Mouse (Mus musculus) 416B (cell line): ENCODE results near the gene Gm45140.

Experiments
- DNase-seq: peaks from one replicate; pipeline ENCODE4 v3.0.0; 2011; ENCODE audit warnings: low read depth

Gm45140 gene

DNA sequence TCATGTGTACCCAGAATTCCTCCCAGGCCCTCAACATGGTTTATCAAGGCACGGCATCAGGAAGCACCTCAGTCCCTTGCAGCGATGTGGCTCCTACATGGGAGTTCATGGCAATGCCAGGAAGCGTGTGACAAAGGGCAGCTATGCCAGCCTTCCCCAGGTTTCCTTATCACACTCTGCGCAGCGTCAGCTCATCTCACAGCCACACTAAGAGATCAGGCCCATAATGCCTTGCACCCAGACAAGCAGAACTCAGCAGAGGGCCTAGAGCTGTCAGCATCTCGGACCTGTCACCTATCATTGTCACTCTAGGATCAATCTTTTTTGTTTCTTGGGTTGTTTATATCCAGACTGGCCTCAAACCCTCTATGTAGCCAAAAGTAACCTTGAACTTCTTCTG is 36.0 kb downstream of the Gm45140 start:
- no peak for DNase-seq

DNA sequence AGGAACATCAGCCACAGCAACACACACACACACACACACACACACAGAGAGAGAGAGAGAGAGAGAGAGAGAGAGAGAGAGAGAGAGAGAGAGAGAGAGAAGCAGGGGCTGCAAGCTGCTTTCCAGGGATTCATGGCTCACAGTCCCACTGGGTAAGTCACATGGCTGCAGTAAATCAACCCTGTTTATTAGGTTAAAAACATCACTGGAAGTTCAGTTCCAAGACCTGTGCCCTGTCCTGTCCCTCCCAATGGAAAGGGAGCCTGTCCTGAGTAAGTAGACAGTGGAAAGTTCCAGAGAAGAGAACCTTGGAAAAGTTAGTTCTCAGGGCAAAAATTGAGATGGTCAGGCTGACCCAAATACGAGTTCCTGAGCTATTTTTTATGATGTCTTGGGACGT is 38.3 kb downstream of the Gm45140 start:
- DNase-seq = no peak

DNA sequence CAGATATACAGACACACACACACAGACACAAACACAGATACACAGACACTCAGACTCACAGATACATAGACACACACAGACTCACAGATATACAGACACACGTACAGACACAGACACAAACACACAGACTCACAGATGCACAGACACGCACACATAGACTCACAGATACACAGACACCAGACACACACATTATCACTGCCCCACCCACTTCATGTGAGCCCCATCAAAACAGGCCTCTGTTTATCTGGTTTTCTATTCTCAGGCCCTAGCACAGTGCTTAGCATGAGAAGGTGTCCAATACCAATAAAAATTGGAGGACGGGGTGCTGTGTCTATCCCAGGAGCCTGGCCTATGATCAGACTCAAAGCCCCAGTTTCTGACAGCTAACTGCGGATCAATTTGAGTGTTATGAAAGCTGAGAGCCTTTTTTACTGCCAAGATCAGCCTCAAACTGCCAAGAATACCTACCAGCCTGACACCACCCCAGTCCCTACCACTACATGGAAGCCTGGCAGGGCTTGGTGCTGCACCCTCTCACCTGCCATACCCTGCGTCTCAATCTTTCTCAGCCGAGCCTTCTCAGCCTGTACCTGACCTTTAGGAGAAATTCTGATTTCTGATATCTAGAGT is 39.2 kb downstream of the Gm45140 start:
- DNase-seq = no peak

DNA sequence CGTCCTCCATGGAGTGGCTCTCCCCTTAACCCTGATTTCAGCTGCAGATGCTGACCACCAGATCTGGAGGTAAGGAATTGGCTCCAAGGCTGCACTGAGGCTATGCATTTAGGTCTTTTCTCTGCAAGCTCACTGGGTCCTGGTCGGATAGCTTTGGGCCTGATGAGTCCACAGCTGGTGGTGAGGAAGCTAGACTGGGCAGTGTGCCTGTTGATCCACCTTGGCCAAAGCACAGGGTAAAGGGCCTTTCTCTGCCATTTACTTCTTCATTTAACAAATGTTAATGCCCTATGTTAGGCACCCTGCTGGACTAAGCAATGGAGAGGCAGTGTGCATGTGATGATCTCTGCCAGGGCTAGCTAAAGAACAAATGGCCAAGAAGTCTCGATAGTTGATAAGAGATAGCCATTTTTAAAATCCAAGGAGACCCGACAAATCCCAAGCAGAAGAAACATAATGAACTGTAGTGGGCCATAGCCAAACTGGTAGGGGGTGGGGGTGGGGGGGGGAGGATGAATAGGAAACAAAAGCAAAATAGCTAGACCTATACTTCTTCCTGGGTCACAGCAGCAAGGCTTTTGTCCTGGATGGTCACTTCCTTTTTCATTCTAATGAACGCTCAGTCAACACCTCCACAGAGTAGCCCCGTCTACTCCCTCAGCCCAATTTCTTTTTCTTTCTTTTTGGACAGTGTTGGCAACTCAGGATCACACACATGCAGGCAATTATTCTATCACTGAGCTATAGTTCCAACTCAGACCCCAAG is 40.0 kb downstream of the Gm45140 start:
- DNase-seq = no peak

DNA sequence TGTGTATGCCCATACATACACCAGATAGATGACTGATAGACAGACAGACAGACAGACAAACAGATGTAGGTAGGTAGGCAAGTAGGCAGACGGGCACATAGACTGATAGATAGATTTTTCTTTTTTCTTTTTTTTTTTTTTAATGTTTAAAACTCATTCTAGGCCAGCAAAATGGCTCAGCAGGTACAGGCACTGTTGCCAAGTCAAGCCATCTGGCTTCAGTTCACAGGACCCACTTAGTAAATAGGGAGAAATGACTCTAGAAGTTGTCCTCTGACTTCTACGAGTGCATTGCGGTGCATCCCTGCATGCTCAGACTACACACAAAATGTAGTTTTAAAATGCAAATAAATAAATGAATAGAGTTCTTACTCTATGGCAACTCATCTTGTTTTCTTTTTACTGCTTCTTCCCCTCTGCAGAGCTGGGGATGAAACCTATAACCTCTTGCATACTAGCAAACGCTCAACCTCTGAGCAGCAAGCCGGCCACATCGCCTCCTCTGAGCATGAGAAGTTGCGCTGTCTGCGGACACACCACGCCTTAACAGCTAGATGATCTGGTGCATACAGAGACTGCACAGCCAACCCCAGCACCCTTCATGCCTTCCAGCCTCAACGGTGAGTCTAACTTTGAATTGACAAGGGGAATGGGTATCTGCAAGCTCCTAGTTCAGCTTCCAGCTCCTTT is 41.6 kb downstream of the Gm45140 start:
- DNase-seq = no peak

DNA sequence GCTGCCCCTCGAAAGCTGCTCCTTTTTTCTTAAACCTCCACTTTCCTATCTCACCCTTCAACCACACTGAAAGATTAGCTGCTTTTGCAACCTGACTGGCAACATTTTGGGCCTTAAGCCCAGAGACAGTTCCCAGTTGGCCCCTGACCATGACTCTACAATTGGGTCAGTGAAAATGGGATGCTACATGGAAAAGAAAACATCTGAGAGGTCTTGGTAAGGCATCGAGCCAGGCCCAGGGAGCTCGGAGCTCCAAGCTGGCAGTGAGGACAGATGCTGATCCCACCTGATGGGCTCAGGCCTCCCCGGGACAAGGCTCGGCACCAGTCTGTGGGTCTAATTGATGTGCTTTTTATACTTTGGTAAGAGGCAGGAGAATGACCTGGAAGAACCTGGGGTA is 43.8 kb downstream of the Gm45140 start:
- no peak for DNase-seq

DNA sequence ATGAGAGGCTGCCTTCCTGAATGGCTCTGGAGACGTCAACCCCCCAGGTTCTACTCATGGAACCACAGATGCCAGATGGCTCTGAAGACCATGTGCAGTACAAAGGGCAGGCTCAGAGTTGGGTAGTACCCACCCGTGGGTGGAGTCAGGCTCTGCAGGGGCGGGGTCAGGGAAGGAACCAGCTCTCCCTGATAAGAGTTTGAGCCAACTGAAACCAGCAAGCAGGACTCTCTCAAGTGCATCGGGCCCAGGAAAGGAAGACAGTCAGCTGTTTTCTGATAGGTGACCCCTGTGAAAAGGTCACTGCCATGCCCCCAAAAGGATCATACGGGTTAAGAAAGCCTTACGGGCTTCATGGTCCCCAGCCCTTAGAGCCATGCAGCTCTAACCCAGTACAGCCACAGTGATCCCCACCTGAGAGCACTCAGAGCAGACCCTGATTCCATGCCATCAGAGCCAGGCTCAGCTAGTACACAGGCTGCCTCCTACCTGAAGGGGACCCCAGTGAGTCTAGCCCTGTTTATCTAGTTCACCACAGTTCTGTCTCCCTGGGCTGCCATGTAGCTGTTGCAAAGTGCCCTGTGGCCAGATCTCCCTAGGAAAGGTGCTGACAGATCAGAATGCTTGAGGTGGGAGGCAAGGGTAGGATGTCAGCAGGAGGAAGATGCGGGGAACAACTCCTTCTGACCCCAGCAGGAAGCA is 44.7 kb downstream of the Gm45140 start:
- peak; percentile 81 for DNase-seq

DNA sequence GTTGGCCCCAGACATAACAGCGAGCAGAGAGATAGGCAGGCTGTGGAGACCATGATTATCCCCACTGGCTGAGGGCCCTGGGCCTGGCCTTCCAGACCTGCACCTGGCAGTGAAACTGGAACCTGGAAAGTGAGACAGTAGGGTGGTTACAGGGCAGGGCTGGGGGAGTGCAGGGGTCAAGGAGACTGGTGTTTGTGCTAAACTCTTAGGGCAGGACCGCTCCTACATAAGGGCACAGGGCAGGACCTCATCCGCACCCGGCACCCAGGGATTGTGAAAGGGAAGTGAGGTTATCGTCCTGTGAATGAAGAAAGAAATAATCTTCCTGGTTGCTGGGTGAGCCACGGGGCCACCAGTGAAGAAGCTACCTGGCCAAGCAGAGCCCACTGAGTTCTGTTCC is 45.8 kb downstream of the Gm45140 start:
- no peak for DNase-seq

DNA sequence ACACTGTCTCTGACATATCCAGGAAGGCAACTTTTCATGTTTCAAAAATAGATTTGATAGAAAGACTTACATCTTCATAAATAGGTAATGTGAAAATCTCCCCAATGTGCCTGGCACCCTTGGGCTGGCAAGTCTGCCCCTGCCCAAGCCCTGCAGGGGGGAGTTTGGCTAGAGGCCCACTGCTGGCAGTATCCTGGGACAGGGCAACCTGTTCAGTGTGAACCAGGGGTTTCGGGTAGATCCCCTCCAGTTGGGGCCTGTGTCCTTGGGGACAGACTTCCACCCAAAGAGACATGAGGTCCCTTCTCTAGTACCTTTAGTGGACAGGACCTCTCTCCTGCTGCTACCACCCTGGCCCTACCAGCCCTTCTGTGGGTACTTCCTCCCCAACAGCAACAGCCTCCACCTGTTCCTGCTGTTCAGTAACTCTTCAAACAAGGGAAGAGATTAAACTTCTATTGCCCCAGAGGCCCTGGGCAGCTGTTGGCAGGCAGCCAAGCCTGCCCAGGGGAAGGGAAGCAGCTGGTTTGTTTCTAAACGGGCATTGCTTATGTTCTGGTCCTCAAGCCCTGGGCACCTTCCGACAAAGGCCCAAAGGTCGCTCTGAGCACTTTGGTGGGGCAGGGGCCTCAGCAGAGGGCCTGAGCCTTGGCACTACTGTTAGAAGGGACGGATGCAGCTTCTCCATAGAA is 46.6 kb downstream of the Gm45140 start:
- peak; percentile 94 for DNase-seq

DNA sequence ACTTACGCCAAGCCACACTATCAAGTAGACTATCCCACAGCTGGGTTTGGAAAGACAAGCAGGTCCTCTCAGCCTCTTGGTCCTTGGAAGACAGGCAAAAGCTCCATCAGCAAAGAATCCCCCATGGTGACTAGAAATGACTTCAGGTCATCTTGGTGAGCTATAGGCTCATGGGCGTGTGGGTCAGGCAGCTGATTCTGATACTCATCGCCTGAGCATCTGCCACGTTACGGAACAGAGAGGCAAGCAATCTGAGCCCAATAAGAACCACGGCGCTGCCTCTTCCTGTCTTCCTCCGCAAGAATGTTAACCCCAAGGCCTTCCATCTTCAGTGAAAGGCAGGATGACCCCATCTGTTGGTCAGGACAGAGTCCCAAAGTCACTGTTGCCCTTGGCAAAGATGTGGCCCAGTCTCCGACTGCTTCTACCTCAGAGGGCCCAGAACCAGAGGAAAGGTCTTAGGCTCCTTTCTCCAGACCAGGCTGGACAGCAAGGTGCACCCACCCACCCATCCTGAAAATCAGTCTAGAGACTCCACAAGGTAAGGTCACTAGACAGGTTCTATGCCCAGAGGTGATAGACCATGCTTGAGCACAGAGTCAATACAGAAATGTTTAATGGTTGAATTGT is 47.2 kb downstream of the Gm45140 start:
- no peak for DNase-seq

DNA sequence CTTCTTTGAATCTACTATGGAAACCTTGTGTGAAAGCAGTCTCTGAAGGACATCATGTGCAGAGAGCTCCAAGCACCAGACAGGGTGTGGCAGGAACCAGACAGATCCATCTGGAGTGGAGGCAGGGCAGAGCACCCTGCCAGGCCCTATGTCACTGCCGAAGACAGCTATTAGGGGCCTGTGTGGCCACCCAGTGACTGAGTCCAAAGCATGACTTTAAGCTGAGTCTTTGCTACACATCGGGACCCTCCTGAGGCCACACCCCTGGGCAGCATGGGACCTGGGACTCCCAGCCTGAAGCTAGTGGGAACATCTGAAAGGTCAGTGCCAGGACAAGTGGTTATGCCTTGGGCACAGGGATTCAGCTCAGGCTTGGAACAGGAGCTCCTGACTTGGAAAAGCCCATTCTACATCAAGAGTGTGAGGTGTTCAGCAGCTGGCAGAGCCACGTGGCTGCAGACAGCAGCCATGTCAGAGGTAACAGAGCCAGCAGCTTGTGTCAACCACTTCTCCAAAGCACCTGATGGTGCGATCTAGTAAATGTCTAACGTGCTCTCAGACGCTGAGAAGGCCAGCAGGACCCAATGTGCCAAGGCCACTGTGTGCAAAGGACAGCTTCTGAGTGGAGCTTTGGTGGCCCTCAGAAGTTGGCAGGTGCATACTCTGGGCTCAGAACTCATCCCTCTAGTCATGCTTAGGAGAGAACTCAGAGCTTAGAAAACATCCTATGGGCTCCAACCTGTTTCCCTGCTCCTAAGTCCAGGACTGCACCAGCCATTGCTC is 48.3 kb downstream of the Gm45140 start:
- no peak for DNase-seq

DNA sequence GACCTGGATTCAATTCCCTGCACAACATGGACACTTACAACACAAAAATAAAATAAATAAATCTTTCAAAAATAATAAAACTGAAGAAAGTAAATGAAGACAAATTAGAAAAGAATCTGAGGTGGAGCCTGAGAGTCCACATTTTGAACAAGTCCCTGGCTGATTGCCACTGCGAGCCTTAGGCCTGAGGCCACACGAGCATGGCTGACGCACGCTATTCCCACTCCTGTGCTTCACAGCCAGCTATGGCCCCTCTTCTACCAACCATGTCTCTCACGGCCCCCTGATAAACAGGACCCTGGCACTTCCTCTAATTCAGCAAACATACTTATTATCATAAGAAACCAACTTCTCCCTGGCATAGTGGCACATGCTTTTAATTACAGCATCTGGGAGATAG is 49.0 kb downstream of the Gm45140 start:
- no peak for DNase-seq

DNA sequence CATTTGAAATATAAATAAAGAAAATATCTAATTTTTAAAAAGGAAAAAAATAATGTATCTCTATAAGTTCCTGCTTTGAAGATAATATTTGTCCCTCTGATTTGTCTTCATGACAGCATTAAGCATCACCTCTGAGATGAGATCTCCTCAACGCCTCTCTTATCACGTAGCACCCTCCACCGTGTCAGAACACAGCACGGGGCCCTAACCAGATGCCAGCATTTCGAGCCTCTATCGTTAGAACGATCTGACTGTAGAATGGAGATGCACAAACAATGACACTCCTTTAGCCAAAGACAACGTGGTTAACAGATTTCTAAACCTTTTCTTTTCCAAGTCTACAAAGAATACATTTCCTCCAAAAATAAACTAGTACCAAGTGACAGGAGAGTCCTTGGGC is 51.6 kb downstream of the Gm45140 start:
- DNase-seq = no peak

DNA sequence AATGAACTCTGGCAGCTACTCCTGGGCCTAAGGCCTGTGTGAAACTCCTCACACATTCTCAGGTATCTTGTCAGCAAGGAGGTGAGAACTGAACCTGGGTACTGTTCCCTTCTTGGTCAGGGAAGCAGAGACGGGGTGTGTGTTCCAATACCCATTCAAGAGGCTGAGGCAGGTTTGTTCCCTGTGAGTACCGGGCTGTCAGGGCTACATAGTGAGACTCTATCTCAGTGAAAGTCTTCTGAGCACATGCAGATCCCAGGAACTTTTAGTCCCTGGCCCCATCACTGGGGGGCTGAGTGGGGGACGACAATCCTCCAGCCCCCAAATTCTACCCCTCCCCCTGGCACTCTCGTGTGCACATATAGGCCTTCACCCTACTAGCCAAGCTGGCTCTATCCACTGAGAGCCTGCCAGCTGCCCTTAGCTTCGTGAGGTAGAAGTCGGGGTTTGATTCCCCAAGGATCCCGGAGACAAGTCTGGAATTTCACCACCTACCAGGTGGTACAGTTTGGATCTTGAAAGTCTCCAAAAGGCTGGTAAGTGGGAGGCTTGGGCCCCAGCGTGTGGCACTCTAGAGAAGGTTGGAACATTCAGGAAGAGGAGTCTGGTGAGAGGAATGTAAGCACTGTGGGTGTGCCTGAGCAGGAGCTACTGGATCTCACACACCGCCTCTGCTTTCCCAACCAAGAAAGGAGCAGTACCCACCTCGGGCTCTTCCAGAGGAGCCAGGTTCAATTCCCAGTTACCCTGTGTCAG is 54.9 kb downstream of the Gm45140 start:
- no peak for DNase-seq

DNA sequence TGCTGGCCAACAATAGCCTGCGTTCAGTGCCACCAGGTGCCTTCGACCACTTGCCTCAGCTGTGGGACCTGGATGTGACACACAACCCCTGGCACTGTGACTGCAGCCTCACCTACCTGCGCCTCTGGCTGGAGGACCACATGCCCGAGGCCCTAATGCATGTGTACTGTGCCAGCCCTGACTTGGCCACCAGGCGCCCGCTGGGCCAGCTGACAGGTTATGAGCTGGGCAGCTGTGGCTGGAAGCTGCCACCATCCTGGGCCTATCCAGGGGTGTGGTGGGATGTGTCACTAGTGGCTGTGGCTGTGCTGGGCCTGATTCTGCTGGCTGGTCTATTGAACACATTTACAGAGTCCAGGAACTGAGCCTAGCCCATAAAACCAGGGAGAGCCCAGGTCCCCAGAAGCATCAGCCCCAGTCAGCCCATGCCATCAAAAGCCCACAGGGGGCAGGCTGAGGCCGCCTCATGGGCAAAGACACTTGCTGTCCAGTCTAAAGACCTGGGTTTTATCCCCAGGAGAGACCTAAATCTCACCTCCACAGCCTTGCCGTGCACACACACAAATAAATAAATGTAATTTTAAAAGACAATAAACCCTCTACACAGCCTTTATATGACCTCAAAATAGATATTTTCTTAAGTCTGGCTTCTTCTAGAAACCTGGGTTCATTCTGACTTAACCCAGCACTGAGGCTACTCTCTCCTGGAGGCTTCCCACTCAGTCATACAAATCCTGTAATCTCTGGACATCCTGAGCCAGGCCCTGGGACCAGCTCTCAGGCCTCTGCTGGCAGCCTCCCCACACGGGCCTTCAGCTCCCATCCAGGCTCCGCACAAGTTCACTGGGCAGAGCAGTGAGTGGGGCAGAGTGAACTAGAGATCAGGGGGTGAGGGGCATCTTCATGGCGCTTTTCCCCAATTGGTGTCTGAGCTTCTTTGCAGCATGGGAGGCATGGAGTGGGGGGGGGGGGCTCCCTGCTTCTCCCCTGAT is 56.1 kb downstream of the Gm45140 start:
- peak; percentile 46 for DNase-seq

DNA sequence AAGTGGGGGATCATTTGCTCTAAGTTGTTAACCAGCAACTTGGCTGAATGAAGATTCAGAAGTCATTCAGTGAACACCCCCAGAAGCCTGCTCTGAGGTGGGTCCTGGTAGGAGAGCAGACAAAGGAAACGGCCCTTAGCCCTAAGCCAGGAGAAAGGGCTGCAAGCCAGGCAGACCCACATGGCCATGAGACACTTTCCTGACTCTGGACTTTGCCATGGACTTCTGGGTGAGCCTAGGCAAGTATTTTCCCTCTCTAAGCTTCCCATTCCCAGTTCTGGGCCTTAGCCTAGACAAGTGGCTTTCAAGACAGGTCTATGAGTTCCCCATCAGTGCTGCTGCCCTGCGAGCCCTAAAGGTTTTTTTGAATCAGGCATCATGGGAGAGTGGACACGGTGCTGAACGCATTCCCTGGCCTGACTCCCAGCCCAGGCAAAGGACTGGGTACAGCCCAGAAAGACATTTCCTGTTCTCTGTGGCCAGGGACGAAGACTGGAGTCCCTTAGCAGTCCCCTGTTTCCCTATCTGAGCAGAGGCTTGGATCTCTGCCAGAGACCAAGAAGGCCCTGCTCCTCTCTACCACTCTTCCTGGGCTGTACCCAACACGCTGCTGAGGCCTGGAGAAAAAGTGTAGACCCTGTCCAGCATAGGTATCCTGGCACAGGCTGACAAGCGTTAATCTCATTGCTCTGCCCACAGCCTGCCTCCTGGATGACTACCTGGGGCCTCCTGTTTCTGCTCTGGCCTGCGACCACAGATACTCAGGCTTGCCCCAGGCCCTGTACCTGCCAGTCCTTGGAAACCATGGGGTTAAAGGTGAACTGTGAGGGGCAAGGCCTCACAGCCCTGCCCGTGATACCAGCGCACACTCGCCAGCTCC is 57.1 kb downstream of the Gm45140 start:
- DNase-seq = peak; percentile 88

DNA sequence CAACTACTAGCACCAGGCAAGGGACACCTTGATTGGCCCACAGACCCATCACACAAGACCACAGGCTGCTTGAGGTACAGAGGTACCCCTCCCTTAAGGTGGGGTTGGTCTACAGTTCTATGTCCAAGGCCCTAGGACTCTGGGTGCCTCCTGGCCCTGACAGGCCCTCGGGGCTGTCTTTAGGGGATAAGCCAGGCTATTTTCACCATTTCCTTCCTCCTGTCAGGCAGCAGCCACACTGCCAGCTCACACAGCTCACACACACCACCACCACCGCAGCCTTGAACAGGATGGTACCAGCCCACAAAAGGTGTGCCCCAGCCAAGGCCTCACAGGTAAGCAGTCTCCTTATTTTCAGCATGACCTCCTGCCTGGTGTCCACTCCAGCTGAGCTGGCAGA is 57.8 kb downstream of the Gm45140 start, which contains the start of gene Gp9:
TSS of gene Gp9 (plus strand) at position 231 of the 400 bp plus-strand sequence.
- DNase-seq = peak; percentile 79

DNA sequence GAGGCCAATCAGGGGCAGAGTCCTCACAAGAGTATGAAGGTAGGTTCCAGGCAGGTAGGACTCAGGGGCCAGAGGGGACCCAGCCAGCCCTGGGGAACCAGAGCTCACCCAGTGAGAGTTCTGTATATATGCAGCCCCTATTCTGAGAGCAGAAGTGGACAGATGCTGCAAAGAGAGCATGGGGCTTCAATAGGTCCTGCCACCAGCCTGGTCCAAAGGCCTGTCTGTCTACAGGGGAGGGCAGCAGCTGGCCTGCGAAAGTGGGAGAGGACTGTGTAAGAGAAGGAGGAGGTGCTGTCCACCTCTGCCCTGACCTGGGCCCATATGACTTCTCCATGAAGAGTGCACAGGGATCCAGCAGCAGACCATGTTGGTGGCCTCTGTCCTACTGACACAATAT is 58.9 kb downstream of the Gm45140 start:
- DNase-seq = no peak
